Mouse (Mus musculus) CH12.LX (cell line): Measurements from ENCODE around the gene Elovl6. TPM values are rescaled to one million over a fixed set of nuclear protein-coding genes. Genes with fewer than 3 reads are reported as not detected.
A peak's percentile ranks its signal among the peaks of the same experiment; 100 is the strongest.

Experiments
- DNase-seq: peaks from one replicate; pipeline ENCODE4 v3.0.0-alpha.2; 2013; ENCODE audit errors: extremely low read depth
- H3K27ac ChIP-seq: 2 replicates; pipeline ENCODE4 v1.5.1; 2012; ENCODE audit warnings: low read depth, mild to moderate bottlenecking, control low read depth, moderate library complexity; ENCODE audit not compliant: insufficient read depth
- H3K27me3 ChIP-seq: replicated peaks from 2 replicates; pipeline ENCODE3; 2012; ENCODE audit warnings: inconsistent platforms
- H3K36me3 ChIP-seq, 2 experiments: replicated peaks in 1 of 2; 2 replicates each; pipeline versions ENCODE3 to v1.6.1; 2012; ENCODE audit warnings: inconsistent platforms in 1 of 2, low read length in 1 of 2, mild to moderate bottlenecking in 1 of 2, mixed read lengths in 1 of 2, moderate library complexity in 1 of 2; ENCODE audit not compliant: control insufficient read depth in 1 of 2, insufficient read depth in 1 of 2
- H3K4me1 ChIP-seq, 2 experiments: 2 replicates each; pipeline ENCODE4 v1.6.1; 2012; ENCODE audit warnings: inconsistent platforms in 1 of 2, moderate library complexity in 1 of 2; ENCODE audit not compliant: insufficient read depth in 2 of 2, control insufficient read depth in 1 of 2
- H3K4me2 ChIP-seq: 2 replicates; pipeline ENCODE4 v1.6.1; 2012; ENCODE audit warnings: low read depth, mild to moderate bottlenecking, control low read depth; ENCODE audit not compliant: poor library complexity, insufficient read depth, severe bottlenecking
- H3K4me3 ChIP-seq, 3 experiments: fragments of 150-350 bp in 1 of 3; sonication (generic) in 1 of 3; replicated peaks in 1 of 3; 2 replicates each; pipeline versions ENCODE3 to v1.5.1; 2011 to 2012; ENCODE audit warnings: low read depth in 2 of 3, low read length in 2 of 3, mild to moderate bottlenecking in 2 of 3, moderate library complexity in 2 of 3, control low read depth in 1 of 3, improper control_type of control experiment in 1 of 3, inconsistent platforms in 1 of 3, mixed read lengths in 1 of 3; ENCODE audit not compliant: poor library complexity in 1 of 3
- H3K79me2 ChIP-seq: replicated peaks from 2 replicates; pipeline ENCODE4 v1.6.1; 2012; ENCODE audit warnings: mild to moderate bottlenecking, moderate library complexity; ENCODE audit not compliant: control insufficient read depth, poor library complexity, insufficient read depth, severe bottlenecking; ENCODE audit errors: extremely low read depth
- H3K9ac ChIP-seq: 2 replicates; pipeline ENCODE4 v1.6.1; 2012; ENCODE audit warnings: low read depth, mild to moderate bottlenecking, control low read depth, moderate library complexity; ENCODE audit not compliant: insufficient read depth
- H3K9me3 ChIP-seq: replicated peaks from 2 replicates; pipeline ENCODE3; 2012; ENCODE audit warnings: low read length, inconsistent platforms, mixed read lengths
- CHD1 ChIP-seq: IDR thresholded peaks from 2 replicates; pipeline ENCODE4 v1.6.1; 2012; ENCODE audit warnings: low read depth, low read length, improper control_type of control experiment, inconsistent platforms
- CTCF ChIP-seq, 2 experiments: IDR thresholded peaks in 1 of 2; conservative IDR thresholded peaks in 1 of 2; 2 replicates each; pipeline ENCODE4 v1.5.1; 2011 to 2012; ENCODE audit warnings: low read depth in 2 of 2, low read length in 2 of 2, improper control_type of control experiment in 1 of 2, inconsistent platforms in 1 of 2, mild to moderate bottlenecking in 1 of 2, moderate library complexity in 1 of 2
- E2F4 ChIP-seq: IDR thresholded peaks from 2 replicates; pipeline ENCODE4 v1.6.1; 2011; ENCODE audit warnings: low read depth, low read length, improper control_type of control experiment; ENCODE audit not compliant: insufficient replicate concordance
- ELF1 ChIP-seq: IDR thresholded peaks from 2 replicates; pipeline ENCODE4 v1.6.1; 2014; ENCODE audit warnings: low read depth, mild to moderate bottlenecking, inconsistent platforms, low read length, improper control_type of control experiment
- ETS1 ChIP-seq: conservative IDR thresholded peaks from 2 replicates; pipeline ENCODE4 v1.6.1; 2012; ENCODE audit warnings: low read depth, mild to moderate bottlenecking, inconsistent platforms, low read length, improper control_type of control experiment, moderate library complexity
- GABPA ChIP-seq: IDR thresholded peaks from 2 replicates; pipeline ENCODE4 v1.6.1; 2012; ENCODE audit warnings: low read depth, low read length, improper control_type of control experiment, inconsistent platforms; ENCODE audit not compliant: insufficient replicate concordance
- IRF4 ChIP-seq: IDR thresholded peaks from 2 replicates; pipeline ENCODE4 v1.6.1; 2014; ENCODE audit warnings: low read depth, mild to moderate bottlenecking, inconsistent platforms, low read length, improper control_type of control experiment
- JUN ChIP-seq: IDR thresholded peaks from 2 replicates; pipeline ENCODE4 v1.6.1; 2011; ENCODE audit warnings: low read depth, mild to moderate bottlenecking, low read length, improper control_type of control experiment, moderate library complexity; ENCODE audit not compliant: insufficient read depth
- JUND ChIP-seq: conservative IDR thresholded peaks from 2 replicates; pipeline ENCODE4 v1.6.1; 2011; ENCODE audit warnings: low read depth, low read length, improper control_type of control experiment
- KAT2A ChIP-seq: IDR thresholded peaks from 2 replicates; pipeline ENCODE4 v1.6.1; 2012; ENCODE audit warnings: low read length, improper control_type of control experiment, inconsistent platforms; ENCODE audit not compliant: insufficient replicate concordance
- MAZ ChIP-seq: IDR thresholded peaks from 2 replicates; pipeline ENCODE4 v1.6.1; 2012; ENCODE audit warnings: low read depth, mild to moderate bottlenecking, inconsistent platforms, low read length, improper control_type of control experiment, moderate library complexity
- MEF2A ChIP-seq: IDR thresholded peaks from 2 replicates; pipeline ENCODE4 v1.6.1; 2014; ENCODE audit warnings: low read depth, mild to moderate bottlenecking, inconsistent platforms, low read length, improper control_type of control experiment, borderline replicate concordance
- PAX5 ChIP-seq: IDR thresholded peaks from 2 replicates; pipeline ENCODE4 v1.6.1; 2012; ENCODE audit warnings: low read length, inconsistent platforms, mixed read lengths
- POLR2AphosphoS2 ChIP-seq: IDR thresholded peaks from 2 replicates; pipeline ENCODE4 v1.6.1; 2011; ENCODE audit warnings: low read depth, low read length, improper control_type of control experiment
- RAD21 ChIP-seq: IDR thresholded peaks from 2 replicates; pipeline ENCODE4 v1.6.1; 2011; ENCODE audit warnings: low read depth, mild to moderate bottlenecking, low read length, improper control_type of control experiment, moderate library complexity
- SIN3A ChIP-seq: IDR thresholded peaks from 2 replicates; pipeline ENCODE4 v1.6.1; 2012; ENCODE audit warnings: low read length, improper control_type of control experiment, inconsistent platforms
- SMC3 ChIP-seq: IDR thresholded peaks from 2 replicates; pipeline ENCODE4 v1.6.1; 2011; ENCODE audit warnings: low read depth, low read length, improper control_type of control experiment
- USF1 ChIP-seq: IDR thresholded peaks from 2 replicates; pipeline ENCODE4 v1.6.1; 2014; ENCODE audit warnings: low read depth, mild to moderate bottlenecking, inconsistent platforms, low read length, improper control_type of control experiment
- ZKSCAN1 ChIP-seq: IDR thresholded peaks from 2 replicates; pipeline ENCODE4 v1.6.1; 2012; ENCODE audit warnings: low read depth, inconsistent platforms, low read length, improper control_type of control experiment, borderline replicate concordance
- dilution Hi-C: fragments of 300-500 bp; cut with MboI; formaldehyde crosslinking; loops from 2 replicates; pipeline ENCODE4 v1.14.3; 2020; ENCODE audit warnings: low sequenced_read_pairs; ENCODE audit not compliant: extremely low pct_unique_long_range_greater_than_20kb, extremely low pct_ligation_motif_present
- in situ Hi-C: fragments of 300-500 bp; cut with MboI; formaldehyde crosslinking; loops from 3 replicates; pipeline ENCODE4 v1.14.3; 2019; ENCODE audit warnings: low sequenced_read_pairs, low pct_ligation_motif_present, low pct_unique_long_range_greater_than_20kb, mixed read lengths
- polyA plus RNA-seq: library from polyadenylated mRNA; unstranded; fragments of >175 nt; gene quantifications from 2 replicates; pipeline ENCODE4 v1.2.1, GENCODE M21; 2012; ENCODE audit warnings: low read depth; ENCODE audit not compliant: insufficient read length
- total RNA-seq, 2 experiments: library from RNA; depleted of rRNA; stranded (reverse); fragments of 300-350 nt in 1 of 2; fragments of >200 nt in 1 of 2; gene quantifications; 2 replicates each; pipeline ENCODE4 v1.2.3; 2012 to 2014

Elovl6 gene
- total and polyA plus RNA-seq, 3 experiments, result 1.7 to 6.8 (median 6.0) TPM

DNA sequence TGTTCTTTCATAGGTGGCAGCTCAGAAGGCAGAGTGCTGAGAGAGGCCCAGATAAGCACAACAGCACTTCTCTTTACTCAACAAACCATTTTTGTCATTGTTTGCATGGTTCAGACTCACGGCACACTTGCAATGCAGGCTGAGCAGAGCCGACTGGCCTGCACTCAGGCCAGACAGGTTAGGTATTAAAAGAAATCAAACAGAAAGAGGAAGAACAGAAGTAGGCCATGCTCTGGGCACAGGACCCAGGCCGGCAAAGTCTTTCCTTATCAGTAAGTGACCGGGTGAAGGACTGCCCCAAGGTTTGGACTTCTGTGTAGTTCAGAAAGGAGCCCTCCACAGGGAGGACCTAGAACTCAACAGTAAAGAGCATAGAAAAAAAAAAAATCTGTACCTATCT, 149.7 kb downstream of the Elovl6 start:
- Histone ChIP-seq H3K36me3 (peaks cover 3 to 69% of the 10 kb centered on the region in 2 experiments), H3K9me3 (no peaks in the 10 kb centered on the region), H3K27ac (no peak overlapping the region), H3K4me3 (no peak overlapping the region), H3K79me2 (no peaks in the 10 kb centered on the region), H3K9ac (no peak overlapping the region), H3K4me2 (no peak overlapping the region), H3K4me1 (no peaks in the 10 kb centered on the region), H3K27me3 (no peaks in the 10 kb centered on the region)
- in situ Hi-C loops, result loop anchor here (10.0 to 25.0 kb wide), 2 partner anchors 245 to 377 kb away; no protein-coding TSS in a partner anchor
- DNase-seq, result no peak
- dilution Hi-C loops, result no loop called here
- no peak for TF ChIP-seq CHD1

DNA sequence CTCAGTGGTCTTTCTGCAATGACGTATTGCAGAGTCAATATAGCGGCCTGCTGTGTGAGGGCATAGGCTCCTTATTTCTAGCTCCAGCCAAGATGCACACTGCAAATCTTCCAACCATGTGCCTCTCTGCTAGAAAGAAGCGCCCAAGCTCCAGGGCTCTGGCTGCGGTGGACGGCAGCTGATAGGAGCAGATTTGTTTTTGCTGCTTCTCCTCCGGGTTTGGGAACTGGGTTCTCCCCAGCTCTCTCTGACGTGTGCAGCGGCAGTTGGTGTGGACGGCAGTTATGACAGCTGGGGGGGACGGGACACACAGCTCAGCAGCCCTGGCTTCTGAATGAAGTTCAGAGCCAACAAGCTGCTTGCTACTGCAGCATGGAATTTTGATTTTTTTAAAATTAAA, 150.2 kb downstream of the Elovl6 start:
- no peak for DNase-seq
- Histone ChIP-seq H3K4me1 (no peaks in the 10 kb centered on the region), H3K27me3 (no peaks in the 10 kb centered on the region), H3K9me3 (no peaks in the 10 kb centered on the region), H3K4me3 (no peak overlapping the region), H3K27ac (no peak overlapping the region)
- dilution Hi-C loops, result no loop called here
- in situ Hi-C loops, result loop anchor here (10.0 to 25.0 kb wide), 2 partner anchors 245 to 378 kb away; no protein-coding TSS in a partner anchor
- TF ChIP-seq MEF2A, result no peak
- no peak for TF ChIP-seq ELF1
- no peak for TF ChIP-seq MAZ
- TF ChIP-seq ETS1, result no peak
- no peak for TF ChIP-seq GABPA
- no peak for TF ChIP-seq SIN3A
- TF ChIP-seq, all 38 proteins: peak for 0
- Histone ChIP-seq H3K79me2 (no peaks in the 10 kb centered on the region), H3K9ac (no peak overlapping the region), H3K36me3 (peaks cover 3 to 66% of the 10 kb centered on the region in 2 experiments), H3K4me2 (no peak overlapping the region)

DNA sequence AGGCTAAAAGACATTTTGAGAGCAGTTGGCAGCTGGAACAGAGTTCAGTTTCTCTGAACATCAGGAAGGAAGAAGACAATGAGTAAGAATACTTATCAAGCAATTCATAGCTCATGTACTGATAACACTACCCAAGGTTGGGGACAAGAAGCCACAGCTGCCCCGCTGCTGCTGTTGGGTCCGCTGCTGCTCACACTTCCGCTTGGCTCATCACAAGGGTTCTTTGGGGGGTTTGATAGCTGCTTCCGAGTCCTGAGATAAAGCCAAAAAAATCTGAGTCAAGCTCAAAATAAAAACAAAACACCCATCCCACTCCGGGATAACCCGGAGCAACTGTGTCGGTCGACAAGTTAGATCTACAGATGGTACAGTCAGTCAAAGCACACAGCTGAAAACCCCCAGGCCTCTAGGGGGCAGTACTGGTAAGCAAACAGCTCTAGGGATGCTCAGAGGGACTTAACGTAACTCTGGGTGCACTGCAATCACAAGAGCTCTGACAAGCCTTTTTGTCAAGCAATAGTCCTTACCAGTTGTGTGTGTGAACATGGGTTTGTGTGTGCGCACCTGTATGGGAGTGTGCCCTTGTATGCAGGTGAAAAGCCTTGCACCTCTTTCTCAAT, 151.0 kb downstream of the Elovl6 start:
- in situ Hi-C loops, result loop anchor here (10.0 to 25.0 kb wide), 2 partner anchors 246 to 378 kb away; no protein-coding TSS in a partner anchor
- DNase-seq, result peak; percentile 29
- no peak overlapping the region for H3K4me2 ChIP-seq

More for the DNA sequence above, 151.0 kb downstream of the Elovl6 start:
- Histone ChIP-seq H3K27me3 (no peaks in the 10 kb centered on the region), H3K36me3 (peaks cover 3 to 67% of the 10 kb centered on the region in 2 experiments), H3K79me2 (no peaks in the 10 kb centered on the region), H3K27ac (no peak overlapping the region), H3K4me1 (no peaks in the 10 kb centered on the region), H3K4me3 (no peak overlapping the region), H3K9me3 (no peaks in the 10 kb centered on the region), H3K9ac (no peak overlapping the region)
- TF ChIP-seq SMC3, result no peak
- no peak for TF ChIP-seq JUN
- peak; percentile 28 for TF ChIP-seq RAD21
- TF ChIP-seq CTCF (conservative IDR thresholded peaks at IDR 0.05 in 1 of 2, IDR thresholded peaks at IDR 0.05 in 1 of 2; ENCODE audit: low read depth in 2 of 2, low read length in 2 of 2), result peak; percentile 59 to 60
- TF ChIP-seq ZKSCAN1, result no peak
- no peak for TF ChIP-seq KAT2A
- no peak for TF ChIP-seq USF1
- no peak for TF ChIP-seq E2F4
- no peak for TF ChIP-seq CHD1
- TF ChIP-seq PAX5, result no peak
- TF ChIP-seq POLR2AphosphoS2, result no peak
- TF ChIP-seq IRF4, result no peak
- no peak for TF ChIP-seq JUND
- dilution Hi-C loops, result no loop called here
